Mouse (Mus musculus) testis, postnatal 10 days (tissue): ENCODE measurements at regions not wholly inside any gene's neighbourhood (a gene's known extent, or its start where the extent isn't known, plus 50 kb on each side); places are given as distances from the start of the nearest gene placed in this dataset.

Source experiments
- DNase-seq: peaks from one replicate; pipeline ENCODE4 v3.0.0; 2021; ENCODE audit warnings: low spot score

DNA sequence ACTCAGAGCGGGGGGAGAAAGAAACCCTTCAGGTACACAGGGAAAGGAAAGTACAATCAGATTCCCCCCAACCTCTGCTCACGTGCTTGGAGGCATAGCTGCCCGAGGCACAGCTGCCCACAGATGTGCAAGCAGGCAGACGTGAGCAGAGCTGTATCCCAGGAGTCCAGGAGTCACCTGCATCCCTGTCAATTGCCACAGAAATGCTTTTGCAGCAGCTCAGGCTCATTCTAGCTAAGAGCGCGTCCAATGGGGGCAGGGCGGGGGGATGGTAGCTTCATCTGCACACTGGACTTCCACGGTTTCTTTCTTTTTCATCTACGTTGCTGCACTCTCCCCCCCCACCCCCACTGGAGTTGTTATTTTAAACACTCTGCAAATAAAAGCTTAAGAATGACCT lies 66.0 kb upstream of the Fat4 start:
- DNase-seq, result no peak

DNA sequence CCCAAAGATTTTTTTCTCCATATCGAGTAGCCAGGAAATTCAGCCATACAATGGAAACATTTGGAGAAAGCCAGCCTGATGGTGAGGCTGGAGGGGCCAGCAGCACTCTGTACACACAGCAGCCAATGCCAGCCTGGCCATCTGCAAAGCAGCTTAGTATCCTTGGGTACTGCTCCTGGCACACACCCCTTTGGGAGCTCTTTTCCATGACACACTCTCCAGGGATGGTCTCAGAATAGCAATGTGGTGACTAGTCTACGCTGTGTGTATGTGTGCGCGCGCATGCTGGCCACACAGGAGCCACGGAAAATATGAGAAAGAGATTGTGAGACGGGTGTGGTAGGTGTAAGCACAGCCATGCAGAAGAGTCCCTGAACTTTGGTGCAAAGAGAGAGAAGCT lies 66.4 kb upstream of the Fat4 start:
- no peak for DNase-seq

DNA sequence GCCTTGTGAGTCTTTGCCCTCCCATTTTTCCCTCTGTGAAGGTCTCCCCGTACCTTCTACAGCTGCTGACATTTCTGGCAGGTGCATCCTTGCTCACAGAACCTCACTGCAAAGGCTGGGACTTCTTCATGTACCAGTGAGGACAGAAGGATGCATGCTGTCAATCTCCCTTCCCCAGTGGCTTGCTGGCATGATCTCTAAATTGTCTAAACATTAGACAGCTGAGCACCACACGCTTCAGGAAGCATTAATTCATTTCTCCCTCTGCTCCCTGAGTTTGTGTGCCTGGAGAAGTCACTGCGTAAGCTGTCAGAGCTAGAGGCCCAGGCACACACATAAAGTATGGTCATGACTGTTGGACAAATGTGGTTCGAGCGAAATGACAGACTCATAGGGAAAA lies 69.1 kb upstream of the Fat4 start:
- no peak for DNase-seq

- DNase-seq, result no peak
Measured at GRCm38 (mm10) chr3:38812457-38812856, 74.3 kb upstream of the Fat4 start.

GRCm38 (mm10) chr3:38811635-38812034 lies 75.1 kb upstream of the Fat4 start:
- DNase-seq, result no peak

- DNase-seq, result no peak
Measured at GRCm38 (mm10) chr3:38806469-38807055, 80.2 kb upstream of the Fat4 start.

GRCm38 (mm10) chr3:38806036-38806435 lies 80.7 kb upstream of the Fat4 start:
- DNase-seq, result no peak

- DNase-seq, result no peak
Measured at GRCm38 (mm10) chr3:38795646-38796301, 91.0 kb upstream of the Fat4 start.

DNA sequence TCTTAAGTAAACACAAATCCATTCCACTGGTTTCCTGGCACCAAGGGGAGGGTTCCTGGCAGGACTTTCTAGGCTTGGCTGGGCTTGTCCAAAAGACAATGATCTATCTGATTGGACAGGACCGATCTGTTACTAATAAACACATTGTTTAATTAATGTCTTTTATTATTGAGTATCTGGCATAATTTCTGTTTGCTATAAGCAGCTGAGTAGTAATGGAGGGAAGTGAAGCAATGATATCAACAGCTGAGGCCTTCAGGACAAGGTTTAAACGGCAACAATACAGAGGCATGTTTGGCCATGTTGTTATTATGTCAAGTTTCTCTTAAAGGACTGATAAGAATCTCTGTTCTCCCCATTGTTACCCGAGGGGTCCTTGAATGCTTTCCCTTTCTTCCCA lies 93.5 kb upstream of the Fat4 start:
- no peak for DNase-seq

DNA sequence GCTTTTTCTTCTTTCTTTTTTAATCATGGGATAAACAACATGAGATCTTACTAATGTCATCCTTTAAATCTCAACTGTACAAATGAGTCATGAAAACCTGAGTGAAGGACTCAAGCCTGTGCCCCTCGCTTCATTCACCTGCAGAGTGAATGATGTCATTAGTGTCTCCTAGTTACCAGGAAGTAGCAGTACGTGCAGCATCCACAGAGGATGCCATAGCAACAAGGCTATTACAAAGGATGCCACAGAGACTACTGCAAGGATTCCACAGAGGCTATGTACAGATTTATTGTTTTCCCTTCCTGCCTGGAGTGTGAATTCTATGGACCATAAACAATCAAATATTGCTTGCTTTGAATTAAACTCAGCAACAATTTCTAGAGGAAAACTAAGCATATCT lies 98.0 kb upstream of the Fat4 start:
- DNase-seq, result no peak

DNA sequence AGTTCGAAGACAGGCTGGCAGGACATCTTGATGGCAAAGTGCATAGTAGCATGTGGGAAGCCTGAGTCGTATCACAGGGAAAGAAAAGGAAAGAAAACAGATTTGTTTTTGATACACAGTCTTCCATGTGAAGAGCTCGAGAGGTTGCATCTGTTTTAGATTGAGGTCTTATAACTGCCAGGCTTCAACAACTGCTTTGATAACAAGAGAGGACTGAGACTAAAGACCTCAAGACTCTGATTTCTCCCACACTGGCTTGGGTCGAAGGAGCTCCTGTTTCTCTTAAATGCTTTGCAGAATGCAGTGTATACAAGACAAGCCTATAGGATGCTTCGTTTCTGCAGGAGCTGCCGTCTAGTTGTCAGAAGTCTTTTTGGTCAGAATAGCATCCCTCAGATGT lies 103.0 kb upstream of the Fat4 start:
- no peak for DNase-seq

DNA sequence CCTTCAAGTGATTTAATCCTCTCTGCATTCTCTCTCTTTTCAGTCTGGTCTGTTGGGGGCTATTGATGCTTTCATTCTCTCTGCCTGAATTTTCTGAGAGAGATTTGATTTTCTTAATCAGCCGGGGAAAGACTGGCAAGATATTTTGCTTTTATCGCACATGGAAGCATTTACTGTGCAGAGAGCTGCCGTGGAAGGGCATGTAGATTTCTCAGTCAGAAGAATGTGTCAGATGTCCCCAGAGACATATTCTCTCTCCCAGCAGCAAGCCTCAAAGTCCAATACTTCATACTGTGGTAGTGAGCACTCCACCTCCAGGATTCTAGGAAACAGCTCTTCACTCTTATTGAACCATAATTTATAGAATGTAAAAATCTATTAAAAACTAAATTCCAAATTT lies 103.7 kb upstream of the Fat4 start:
- no peak for DNase-seq

DNA sequence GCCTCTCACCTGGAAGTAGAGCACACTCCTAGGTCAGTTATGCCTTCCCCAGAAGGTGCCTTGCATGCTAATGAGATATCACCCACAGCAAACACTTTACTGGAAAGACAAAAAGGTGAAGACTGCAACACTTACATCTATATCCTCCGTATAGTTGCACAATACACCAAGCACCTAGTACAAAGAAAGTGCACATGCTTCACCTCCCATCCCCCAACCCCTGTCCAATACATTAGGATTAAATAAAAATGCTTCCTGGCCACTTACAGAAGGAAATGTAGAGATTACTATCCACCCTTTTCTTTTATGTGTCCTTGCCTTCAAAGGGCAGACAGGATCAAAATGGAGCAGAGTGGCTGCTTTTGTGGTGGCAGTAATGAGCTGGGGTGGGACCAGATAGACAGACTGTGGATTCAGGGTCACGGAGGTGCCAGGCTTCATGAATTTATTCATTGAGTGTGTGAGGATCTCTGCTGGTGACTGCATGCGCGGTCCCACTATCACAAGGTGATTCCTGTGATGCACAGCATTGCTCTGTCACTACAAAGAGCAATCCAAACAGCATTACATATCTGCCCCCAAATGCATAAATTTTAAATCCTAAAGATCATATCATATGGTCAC lies 109.9 kb upstream of the Fat4 start:
- no peak for DNase-seq

DNA sequence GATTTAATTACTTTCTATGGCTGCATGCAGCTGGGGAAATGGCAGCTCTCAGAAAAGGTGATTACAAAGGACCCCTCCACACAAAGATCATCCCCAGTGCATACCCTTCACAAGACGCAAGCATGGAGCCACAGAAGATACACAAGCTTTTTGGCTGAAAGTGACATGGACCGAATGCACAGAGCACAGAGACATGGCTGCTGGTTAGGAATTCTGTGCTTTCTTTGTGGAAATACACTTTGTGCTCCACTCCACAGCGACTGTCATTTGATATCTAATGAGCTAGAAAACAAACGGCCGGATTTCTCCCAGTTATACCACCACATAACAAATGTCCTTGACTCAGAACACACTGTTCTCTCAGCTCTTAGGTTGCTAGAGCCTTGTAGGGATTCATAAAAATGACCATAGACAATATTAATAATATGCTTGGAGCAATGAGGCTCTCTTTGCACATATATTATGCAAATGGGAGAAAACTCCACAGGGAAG lies 132.1 kb upstream of the Fat4 start:
- no peak for DNase-seq

DNA sequence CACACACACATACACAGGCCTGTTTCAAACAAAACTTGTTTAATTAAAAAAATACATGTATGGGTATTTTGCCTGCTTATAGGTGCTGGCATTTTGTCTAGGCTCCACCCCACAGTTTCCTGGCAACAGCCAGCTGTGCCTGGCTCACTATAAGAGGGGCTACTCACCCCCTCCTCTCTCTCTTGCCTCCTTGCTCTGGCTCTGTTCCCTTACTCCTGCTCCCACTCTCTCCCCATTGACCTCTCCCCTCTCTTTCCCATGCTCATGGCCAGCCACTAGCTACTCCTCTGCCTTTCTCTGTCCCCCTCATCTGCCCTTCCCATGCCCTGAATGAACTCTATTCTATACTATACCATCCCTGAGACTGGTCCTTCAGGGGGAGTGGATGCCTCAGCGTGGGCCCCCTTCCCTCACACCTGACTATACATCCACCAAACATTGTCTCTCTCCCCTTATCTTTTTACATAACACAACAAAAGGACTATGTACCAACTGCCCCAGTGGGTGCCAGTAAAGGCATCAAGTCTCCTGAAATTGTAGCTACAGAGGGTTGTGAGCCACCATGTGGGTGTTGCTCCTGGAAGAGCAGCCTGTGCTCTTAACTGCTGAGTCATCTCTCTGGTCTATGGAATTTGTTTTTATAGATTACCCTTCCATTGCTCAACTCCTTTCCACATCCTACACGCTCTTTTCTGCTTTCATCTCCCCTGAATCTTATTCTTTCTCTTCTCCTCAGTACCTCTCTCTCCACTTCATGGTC lies 133.1 kb upstream of the Fat4 start:
- DNase-seq, result no peak

DNA sequence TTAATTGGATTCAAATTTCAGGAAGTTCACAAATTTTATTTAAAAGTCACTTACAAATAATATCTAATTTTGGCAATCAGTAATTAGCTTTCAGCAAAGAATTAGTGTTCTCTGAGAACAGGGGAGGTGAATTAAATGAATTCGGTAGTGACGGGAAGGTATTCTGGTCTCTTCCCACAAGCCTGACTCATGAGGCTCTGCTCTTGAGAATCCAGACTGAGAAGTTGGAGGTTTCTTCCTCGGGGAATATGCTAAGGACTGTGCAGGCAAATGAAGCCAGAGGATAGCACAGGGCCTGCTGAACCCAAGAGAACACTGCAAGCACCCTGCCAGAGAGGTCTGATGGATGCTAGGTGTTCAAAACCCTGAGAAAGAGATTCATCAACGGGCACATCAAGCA lies 144.6 kb upstream of the Fat4 start:
- DNase-seq, result no peak

DNA sequence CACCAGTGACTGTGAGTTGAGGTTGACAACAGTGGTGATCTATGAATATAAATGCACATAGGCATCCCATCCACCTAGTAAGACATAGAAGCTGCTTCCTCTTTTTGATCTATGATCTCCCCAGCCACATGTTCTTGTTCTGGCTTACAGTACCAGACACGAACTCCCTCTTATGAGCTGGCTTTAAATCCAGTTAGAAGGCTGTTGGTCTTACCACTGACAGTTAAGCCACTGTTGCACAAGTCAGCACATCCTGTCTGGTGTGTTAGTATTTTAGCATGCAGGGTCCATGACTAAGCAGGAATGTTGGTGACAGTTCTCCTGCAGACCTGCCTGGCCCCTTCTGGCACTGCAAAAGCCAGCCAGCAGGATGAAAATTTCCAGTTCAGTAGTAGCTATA lies 164.1 kb upstream of the Fat4 start:
- no peak for DNase-seq

DNA sequence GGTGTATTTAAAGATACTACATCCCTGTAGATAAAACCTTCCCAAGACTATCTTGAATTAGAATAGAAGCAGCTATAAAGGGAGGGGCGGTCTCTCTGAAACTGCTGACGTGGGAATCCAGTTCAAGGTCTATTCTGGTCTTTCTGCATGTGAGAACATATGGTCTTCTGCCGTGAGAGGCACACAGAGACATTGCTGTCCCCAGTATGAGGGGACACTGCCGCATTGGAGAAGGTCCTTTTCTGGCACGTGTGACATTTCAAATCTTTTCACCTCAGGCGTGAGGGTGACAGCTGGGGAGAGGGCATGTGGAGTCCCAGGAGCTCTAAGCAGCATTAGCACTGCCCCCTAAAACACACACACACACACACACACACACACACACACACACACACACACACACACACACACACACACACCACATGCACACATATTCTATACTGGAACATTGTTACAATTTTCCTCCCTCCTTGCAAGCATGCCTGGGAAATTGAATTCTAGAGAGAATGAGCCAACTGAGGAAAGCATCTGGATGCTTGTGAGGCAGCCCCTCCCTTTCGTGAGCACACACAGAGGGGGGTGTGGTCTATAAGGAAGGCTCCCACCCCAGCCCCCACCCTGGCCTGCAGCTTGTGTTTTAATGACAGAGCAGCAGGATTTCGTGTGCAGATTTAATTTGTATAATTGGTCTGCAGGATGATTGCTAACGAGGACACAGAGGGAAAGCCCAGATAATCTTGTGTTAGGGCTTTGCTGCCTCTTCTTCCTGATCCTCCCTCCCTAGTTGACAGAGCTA lies 174.5 kb upstream of the Fat4 start:
- DNase-seq, result no peak

DNA sequence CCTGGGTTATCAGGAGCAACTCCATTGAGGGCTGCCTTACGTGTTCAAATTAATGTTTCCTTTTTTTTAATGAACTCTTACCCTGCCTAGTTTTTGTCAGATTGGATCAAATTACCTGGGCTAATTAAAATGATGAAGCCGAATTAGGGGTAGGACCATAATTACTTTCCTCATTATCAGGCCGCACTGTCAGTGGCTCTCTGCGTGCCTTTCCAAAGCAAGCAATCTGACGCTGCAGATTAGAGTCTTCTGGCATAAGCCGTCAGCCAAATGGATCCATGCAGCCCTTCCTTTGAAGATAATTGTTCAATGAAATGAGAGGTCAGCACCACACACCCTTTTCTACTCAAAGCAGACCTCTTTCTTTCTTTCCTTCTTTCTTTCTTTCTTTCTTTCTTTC lies 175.5 kb upstream of the Fat4 start:
- no peak for DNase-seq

DNA sequence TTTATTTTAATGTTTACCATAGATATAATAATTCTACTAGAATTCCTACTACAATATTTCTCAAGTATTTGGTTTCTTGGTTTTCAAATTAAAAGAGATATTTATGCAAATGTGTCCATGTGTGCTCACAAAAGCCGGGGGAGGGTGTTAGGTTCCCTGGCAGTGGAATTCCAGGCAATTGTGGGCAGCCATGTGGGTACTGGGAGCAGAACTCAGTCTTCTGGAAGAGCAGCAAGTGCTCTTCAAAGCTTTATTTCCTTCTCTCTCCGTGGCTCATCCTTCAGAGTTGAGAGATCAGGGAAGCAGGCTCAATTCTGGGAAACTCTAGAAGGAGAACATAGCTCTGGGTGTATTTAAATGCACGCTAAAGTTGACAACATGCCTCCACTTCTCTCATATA lies 178.8 kb upstream of the Fat4 start:
- DNase-seq, result no peak

DNA sequence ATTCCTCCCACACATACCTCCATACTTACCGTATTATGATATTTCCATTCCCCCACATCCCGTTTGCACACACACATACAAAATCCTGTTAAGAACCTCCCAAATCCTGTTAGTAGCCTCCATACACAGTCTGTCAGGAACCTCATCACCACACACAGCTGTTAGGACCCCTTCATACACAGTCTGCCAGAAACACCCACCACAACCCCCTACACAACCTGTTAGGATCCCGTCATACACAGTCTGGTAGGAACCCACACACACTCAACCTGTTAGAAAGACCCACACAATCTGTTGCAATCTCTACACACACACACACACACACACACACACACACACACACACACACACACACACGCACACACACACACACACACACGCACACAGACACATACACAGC lies 187.5 kb upstream of the Fat4 start:
- DNase-seq, result no peak

DNA sequence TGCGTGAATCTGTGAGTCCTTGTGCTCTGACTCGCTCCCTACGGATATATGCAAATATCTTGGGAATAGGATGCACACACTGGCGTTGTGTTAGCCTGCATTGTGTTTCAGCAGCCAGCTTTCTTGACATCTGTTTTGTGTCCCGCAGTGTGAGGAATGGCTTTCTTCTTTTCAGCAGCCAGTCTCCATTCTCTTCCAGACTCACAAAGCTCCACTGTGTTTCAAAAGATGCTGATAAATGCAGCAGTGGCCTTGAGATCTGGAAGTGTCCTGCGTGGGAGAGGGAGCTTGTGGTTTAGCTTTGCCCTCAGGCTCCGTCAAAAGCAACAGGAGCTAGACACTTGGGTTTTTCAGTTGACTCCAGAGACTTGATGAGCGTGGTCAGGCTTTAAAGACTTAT lies 188.9 kb upstream of the Fat4 start:
- DNase-seq, result no peak
